Mouse (Mus musculus) thymus, adult 2 months (tissue): ENCODE results near the gene Styx.

Experiments used
- CTCF ChIP-seq: fragments of 200-500 bp; IDR thresholded peaks from 2 replicates; pipeline ENCODE4 v1.5.1; 2012; ENCODE audit warnings: mild to moderate bottlenecking, control low read depth, low read length, moderate library complexity, borderline replicate concordance; ENCODE audit not compliant: control insufficient read depth, poor library complexity, insufficient read depth; ENCODE audit errors: extremely low read depth
- POLR2A ChIP-seq: fragments of 200-500 bp; IDR thresholded peaks from 2 replicates; pipeline ENCODE4 v1.6.1; 2012; ENCODE audit warnings: mild to moderate bottlenecking, low read length, control low read depth, moderate library complexity; ENCODE audit not compliant: control insufficient read depth, poor library complexity, insufficient read depth; ENCODE audit errors: extremely low read depth

DNA sequence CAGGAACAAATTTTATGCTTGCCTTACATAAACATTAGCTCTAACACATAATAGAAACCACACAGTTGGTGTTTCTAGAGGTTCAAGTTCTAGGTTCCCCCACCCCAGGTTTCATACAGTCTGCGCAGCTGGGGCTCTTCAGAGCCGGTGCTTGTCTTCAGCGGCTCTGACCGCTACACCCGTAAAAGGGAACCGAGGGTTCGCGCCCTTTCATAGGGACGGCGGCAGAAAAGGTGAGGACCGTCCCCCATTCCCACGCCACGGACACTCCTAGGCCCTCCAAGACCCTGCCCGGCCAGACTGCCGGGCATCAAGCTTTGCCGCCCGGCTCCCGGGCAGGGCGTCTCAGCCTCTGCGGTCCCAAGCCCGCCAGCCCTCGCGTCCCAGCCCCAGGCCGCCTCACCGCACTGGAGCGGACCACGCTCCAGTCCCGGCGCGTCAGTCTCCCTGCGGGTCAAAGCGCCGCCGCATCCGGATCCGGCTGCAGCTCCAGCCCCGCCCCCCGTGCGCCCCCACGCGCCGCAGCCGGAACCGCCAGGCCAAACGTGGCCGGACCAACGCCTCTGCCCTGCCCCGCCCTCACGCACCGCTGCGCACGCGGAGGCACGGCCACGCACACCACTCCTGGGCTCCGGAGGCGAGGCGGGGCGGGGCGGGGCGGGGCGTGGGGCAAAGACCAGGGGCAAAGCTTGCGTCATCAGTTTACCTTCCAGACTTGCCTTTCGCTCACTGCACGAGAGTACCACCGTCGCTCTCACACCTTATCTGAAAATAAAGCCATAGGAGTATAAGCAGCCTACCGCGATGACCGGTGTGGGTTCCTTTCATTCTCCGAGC is 37.7 kb downstream of the Styx start:
- TF ChIP-seq POLR2A, result no peak
- TF ChIP-seq CTCF, result 0 out of 2 replicates have a peak, but pooled peaks have one; percentile 9
